Mouse (Mus musculus) Muller cell, postnatal 12 days (primary cell): ENCODE data around the gene Pqlc3.
A peak's percentile ranks its signal among the peaks of the same experiment; 100 is the strongest.
"Not testable (repeated sequence)": the region's sequence is repeated elsewhere in the genome, so short reads cannot be mapped to it uniquely, and the experiment has no call there.

Experiments
- DNase-seq: peaks from one replicate; pipeline ENCODE4 v3.0.0-alpha.2; 2015; ENCODE audit errors: inconsistent ontology term

Gene Pqlc3

DNA sequence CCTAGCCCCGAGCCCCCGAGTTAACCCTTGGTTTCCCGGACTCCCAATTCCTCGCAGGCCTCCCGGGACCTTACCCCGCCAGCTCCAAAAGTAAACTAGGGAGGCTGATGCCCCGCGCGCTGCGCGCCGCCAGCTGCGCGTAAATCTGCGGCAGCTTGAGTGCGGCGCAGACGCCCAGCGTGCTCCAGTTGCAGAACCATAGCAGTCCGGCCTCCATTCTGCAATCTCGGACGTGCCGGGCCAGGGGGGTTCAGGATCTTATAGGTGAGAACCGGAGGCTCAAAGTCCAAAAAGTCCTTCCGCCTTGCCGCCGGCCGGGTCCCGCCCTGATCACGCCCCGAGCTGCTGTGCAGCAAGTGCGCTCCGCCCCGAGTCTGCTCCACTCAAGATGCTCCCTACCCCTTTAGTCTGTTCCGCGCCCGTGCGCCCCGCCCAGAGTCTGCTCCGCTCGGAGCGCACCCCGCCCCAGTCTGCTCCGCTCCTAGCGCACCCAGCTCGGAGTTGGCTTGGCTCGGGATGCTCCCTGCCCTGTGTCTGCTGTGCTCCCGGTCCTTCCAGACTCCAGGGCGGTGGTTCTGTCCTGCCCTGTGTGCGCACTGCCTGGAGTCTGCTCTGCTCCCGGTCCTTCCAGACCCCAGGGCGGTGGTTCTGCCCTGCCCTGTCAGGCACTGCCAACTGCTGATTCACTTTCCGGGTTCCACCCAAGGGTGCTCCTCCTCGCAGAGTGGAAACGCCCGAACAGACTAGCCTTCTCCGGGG, at the start of gene Pqlc3:
Pqlc3 (minus strand) TSS at position 670 of the 759 bp plus-strand sequence.
- peak; percentile 95 for DNase-seq

DNA sequence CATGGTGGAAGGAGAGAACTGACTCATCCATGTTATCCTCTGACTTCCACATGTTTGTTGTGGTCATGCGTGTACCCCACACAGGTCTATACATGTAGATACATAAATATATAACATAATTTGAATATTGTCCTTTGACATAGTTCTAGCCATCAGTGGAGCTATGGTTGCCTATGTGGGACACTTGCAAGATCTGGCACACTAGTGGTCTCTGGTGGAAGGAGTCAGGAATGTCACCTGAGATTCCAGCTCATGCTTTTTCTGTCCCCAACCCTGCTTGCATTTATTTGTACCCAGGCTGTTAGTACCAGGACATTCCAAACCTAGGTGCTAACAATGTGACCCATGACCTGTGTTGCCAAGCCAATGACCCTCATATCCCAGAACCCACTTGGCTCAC, 49.6 kb upstream of the Pqlc3 start:
- no peak for DNase-seq

DNA sequence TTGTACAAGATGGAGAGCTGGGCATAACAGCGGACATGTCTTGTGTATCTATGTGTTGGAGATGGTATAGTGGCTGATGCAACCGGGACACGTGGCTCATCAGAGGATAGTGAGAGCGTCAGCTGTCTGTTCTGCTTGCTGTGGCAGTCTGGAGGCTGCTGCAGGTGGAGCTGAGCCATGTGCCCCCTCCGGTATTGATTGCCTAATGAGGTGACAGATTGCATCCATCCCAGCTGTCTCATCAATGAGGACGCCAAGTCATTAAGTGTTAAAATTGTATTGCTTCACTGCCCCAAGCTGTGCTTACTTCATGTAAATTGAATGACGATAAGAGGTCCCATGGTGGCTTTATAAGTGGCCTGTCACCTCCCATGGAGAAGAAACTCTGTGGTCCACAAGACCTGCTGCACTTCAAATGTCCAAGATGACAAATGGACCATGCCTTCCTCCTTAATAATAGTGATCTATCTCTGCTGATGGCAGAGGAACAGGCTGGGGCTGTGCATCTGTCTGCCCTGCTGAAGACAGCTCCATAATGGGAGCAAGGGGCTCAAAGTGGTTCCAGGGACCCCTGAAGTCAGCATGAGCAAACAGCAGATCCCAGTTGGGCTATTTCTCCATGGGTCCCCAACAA, 48.9 kb upstream of the Pqlc3 start:
- DNase-seq, result no peak

DNA sequence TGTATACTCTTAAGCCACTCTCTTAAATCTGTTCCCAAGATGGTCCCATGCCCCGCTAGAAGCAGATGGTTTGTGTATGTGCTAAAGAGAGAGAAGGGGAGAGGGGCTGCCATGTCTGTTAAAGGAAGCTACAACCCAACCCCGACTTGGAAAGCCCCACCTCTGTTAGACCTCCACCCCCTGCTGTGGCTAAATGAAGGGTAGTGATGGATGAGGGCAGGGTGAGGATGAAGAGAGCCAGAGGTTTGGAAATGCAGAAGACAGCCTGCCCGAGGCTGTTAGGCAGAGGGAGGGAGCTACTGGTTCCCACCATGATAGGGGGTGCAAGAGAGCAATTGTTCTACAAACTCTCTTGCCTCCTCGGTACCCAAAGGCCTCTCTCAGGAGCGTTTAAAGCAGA, 43.1 kb upstream of the Pqlc3 start:
- no peak for DNase-seq

DNA sequence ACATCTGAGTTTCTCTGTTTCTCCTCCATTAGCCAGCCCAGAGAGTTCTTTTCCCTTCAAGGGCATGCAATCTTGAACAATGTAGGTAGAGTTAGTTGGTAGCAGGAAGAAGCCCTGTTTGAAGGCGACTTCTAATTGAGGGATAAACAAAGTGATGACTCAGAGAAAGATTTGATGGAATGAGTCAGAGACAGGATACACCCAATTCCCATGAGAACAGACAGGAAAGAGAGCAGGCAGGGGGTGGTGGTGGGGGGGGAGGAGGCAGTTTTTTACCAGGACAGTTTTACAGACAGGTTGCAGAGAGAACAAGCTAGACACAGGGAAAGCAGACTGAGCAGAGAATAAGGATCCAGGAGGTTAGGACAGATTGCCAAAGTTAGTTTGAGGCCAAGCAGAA, 40.4 kb upstream of the Pqlc3 start:
- peak; percentile 77 for DNase-seq

DNA sequence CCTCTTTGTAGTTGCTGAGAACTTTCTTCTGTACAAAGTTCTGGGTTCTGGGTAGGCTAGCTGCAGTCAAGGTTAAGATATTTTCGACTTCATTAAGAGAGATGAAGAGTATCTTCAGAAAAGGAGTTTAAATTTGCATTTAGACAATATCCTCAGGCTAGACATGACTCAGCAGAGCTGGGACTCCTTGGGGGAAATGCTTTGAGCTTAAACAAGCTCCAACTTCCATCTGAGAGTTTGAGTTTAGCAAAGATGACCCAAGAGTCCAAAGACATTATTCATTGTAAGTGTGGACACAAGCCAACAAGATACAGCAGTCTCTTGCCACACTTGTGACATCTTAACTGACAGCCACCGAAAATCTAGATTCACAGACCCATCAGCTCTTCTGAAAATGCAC, 39.2 kb upstream of the Pqlc3 start:
- DNase-seq, result no peak

DNA sequence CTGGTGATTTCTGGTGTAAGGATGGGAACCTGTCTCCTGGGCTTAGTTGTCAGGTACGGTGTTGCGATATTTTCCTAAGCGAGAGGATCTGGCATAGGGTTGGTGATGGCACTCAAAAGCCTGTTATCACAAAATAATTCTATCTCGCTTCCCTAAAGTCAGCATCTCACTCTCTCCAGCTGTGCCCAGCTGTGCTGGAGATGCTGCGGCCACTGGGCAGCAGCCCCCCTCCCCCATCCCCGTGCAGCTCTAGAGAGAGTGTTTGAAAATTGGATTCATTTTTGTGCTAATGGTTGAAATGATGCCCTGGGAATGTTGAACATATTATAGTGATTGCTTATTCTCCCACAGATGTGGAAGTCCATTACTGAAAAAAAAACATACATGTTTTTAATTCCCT, 38.0 kb upstream of the Pqlc3 start:
- no peak for DNase-seq

DNA sequence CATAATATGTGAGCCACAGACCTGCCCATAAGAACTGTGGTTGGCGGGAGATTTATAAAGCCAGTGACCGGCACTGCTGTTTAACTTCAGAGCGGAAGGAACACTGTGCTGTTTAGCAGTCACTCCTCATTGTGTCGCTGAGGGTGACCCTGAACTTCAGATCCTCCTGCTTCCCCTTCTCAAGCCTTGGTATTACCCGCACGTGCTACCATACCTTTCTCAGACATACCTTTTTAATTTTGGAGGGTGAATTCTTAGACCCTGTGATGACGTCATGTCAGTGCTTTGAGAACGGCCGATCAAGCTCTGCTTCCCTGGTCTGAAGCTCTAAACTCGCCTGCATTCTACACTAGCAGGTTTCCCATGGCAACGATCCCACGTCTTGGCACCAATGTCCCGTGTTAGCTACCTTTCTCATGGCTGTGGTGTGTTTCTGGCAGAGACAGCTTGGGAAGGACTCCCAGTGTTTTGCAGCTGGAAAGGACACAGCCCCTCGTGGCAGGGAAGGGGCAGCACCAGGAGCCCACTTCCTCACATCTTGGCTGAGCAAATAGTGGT, 36.9 kb upstream of the Pqlc3 start:
- DNase-seq, result no peak

DNA sequence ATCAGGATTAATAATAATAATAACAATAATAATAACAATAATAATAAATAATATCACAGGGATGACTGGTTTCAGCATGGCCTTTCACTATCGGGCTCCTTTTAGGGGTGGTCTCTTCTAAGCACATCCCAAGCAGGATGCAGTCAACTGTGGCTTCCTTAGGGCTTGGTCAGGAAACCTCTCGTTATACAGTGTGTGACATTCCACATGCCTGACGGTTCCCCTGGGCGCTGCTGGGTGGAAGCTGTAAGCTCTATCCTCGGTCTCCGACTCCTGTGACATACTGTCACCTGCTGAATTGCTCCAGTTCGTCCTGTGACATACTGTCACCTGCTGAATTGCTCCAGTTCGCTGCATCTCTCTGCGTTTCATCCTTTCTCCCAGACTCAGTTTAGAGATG, 36.3 kb upstream of the Pqlc3 start:
- DNase-seq, result no peak

DNA sequence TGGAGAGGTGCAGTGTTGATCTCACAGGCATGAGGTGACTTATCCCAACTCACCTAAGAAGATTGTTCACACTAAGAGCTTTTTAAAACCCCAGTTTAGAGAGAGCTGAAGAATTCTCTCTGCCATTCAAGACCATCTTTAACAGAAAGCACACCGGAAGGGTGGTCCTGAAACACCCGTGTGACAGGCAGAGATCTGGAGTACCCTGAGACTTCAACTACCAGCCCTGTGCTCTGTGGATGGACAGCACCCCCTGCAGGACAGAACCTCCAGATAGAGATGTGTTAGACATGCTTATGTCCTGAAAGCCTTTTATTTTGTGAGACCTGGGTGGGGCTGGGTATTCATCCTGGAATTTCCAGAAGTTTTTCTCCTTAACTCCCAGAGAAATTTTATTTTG, 34.9 kb upstream of the Pqlc3 start:
- no peak for DNase-seq

DNA sequence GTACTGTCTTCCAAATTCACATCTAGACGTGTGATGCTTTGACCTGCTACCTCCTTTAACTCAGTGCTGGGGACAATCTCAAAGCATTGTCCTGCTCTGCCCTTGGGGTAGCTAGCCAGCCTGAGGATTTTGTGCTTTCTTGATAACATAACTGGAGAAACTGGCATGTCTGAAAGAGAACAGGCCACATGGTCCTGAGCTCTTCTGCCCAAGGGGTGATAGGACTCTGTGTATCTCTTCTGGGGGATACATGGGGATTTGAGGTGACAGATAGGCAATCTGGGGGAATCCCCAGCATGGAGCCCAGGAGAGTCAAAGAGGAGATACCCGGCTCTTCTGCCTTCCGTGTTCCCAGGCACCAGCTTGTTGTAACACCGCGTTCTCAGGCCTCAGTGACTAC, 34.5 kb upstream of the Pqlc3 start:
- no peak for DNase-seq

DNA sequence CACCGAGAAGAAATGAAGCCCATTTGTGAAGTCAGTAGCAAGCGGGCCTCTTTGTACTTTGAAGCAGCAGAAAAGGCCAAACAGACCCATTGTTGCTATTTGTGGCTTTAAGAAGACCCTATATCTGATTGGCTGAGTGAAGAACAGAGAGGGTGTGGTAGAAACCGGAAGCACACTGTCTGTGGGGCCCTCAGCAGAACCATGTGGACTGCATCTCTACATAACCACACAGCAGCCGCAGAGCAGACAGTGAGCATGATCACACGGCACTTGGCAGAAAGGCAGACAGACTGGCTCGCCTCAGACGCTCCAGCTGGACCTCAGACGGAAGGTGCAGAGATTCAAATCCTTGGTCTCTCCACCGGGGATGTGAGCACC, 33.2 kb upstream of the Pqlc3 start:
- DNase-seq, result no peak

DNA sequence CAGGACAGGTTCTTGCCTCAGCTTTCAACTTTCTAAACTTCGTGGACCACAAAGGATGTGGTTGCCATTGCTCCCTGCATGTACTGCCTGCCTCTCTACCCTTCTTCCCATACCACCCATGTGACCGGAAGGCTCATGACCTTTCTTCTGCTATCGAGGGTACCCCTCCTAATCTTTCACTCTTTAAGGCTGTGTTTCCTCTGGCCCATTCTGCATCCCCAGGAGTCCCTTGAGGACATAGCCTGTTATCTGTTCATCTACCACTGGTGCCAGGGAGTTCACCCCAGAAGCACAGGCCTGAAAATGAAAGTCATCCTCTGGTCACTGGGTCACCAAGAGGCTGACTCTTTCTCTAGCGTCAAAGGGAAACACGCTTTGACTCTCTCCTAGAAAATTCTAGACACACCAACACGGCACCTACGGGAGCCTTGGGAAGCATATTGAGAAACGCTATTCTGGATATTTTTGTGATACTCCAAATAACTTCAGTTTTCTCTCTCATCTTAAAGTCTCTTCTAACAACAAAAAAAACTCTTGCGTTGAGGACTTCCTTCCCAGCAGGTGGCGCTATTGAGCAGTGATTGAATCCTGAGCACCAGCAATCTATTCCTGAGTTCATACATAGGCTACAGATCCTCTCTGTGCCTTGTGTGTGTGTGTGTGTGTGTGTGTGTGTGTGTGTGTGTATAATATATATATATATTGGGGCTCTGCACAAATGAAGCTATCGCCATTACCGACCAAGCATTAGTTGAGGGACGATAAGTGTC, 32.7 kb upstream of the Pqlc3 start:
- peak; percentile 40 for DNase-seq

DNA sequence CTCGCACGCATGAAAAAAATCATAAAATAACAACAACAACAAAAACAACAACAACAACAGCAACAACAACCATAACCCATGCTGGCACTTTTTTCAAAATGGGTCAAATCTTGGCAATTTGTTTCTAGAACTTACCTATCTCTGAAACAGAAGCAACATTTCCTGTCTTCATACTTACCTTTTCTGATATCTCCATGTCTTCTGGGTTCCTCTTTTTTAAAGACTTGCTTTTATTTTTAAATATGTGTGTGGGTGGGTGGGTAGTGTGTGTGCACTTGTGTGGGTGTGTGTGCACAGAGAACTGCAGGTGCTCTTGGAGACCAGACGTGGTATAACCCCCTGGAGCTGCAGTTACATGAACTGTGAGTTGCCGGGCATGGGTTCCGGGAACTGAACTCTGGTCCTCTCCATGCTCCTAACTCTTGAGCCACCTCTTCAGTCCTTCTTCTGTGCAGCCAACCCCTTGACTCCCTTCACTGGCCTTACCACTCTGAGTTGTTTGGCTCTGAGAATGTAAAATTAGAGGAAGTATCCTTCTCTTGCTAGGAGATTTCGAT, 24.4 kb upstream of the Pqlc3 start:
- DNase-seq, result no peak

DNA sequence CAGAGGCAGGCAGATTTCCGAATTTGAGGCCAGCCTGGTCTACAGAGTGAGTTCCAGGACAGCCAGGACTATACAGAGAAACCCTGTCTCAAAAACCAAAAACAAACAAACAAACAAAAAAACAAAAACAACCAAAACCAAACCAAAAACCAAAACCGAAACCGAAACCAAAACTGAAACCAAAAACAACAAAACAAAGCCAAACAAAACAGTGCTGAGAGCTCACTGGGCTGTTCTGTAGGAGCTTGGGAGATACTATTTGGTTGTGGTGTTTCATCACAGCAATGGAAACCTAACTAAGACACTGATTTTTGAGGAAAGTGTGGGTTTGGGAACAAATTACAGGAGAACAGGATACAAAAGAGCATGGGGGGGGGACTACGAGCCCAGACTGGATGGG, 21.9 kb upstream of the Pqlc3 start:
- DNase-seq, result no peak

DNA sequence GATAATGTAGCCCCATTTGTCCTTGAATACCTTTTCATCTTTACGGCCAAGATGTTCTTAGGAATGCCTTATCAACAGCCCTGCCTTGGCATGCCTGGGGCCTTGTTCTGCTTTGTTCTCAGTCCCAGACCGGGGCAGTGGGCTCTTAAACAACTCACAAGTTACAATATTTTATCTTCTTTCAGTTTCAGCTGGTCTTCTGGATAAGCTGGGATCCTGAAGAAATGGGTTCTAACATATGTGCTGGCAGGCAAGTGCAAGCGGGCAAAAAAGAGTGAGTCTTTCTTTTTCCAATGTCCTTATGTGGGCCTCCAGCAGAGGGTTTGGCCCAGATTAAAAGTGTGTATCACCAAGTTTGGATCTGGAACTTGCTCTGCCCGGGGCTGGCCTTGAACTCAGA, 20.9 kb upstream of the Pqlc3 start:
- DNase-seq, result not testable (repeated sequence)

DNA sequence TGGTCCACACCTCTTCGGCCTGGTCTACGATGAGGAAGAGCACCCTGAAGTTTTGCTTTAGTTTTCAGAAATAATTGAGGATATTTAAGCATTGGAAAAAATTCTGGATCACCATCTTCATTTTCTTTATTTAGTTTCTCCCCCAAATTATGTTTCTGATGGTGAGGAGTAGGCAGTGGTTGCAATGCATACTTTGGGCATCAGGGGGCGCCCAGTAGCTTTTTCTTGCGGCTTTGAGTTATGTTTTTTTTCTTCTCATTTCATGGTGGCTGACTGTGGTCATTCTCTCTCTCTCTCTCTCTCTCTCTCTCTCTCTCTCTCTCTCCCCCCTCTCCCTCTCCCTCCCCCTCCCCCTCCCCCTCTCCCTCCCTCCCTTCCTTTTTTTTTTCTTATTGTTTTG, 18.3 kb upstream of the Pqlc3 start:
- no peak for DNase-seq

DNA sequence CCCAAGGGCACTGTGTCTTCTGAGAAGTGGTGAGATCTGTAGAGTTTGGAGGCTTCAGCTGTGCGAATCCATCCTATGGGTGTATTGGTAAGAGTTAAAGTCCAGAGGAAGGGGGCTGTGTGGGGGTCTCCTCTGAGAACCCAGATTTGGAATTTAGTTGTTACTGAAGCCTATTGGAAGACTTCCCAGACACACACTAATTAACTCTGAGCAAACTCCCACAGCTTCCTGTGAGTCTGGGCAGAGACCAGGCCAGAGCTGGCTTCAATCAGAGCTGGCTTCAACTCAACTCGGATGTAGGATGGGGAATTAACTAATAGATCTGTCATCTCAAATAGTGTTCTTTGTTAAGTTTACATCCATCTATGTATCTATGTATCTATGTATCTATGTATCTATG, 15.5 kb upstream of the Pqlc3 start:
- DNase-seq, result peak; percentile 68

DNA sequence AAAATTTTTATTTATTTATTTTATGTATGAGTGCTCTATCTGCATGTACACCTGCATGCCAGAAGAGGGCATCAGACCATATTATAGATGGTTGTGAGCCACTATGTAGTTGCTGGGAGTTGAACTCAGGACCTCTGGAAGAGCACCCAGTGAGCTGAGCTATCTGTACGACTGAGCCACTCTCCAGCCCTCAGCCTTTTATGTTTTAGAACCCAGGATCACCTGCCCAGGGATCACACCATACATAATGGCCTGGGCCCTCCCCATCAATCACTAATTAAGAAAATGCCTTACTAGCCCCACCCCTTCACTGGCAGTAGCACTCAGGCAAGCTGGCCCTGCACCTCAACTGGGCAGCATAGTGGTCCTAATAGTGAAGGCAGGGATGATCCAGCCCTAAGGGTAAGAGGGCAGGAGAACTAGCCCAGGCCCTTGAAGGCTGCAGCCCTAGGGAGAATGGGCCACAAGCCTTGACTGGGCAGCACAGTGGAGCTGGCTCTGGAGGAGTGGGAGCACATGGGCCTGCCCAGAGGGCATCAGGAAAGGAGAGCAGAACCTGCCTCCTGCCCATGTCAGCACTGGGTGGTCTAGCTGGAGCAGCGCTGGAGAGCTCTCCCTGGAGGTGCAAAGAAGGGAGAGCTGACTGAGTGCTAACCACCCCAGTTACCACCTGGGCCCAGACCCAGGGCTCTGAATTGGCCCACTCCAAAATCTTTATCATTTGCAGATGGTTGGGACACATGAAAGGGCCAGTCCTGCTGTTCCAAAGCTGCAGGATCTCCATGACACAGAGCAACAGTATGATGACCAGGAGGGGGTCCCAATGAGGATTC, 12.1 kb upstream of the Pqlc3 start:
- DNase-seq, result peak; percentile 21

DNA sequence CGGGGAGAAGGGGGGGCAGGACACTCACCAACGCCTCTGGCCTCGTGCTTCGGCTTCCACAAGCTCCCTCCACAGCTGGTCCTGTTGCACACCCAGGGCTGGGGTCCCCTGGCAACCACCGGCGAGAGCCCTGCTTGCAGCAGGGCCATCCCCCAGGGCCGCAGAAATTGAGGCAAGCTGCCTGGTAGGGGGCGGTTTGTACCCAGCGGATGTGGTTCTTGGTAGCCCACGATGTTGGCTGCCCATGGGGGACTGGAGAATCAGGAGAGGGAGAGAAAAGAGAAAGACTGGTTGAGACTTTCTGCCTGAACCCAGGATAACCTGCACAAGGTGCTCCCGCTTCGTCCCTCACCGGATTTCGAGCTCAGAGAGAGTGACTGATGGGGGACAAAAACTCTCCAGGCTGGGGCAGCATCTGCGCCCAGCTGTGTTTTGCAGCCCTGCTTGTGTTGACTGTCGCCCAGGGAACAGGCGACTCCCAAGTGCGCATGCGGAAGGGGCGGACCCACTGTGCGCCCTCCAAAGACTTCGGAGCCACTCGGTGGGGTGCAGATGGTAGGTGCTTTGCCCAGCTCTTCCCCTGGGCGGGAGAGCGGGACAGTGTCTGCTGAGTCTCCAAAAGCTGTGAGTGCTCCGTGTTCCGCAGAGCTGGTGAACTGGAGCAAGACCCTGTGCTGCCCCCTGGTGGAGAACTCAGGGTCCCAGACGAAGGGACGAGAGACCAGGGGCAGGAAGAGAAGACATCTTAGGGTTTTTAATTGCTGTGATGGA, 11.1 kb upstream of the Pqlc3 start, which contains the start of gene 2410004P03Rik:
2410004P03Rik (minus strand) TSS at position 628 of the 771 bp plus-strand sequence.
- DNase-seq, result peak; percentile 80
